Mouse (Mus musculus) gonadal fat pad, adult 2 months (tissue): ENCODE measurements around the gene 1110059G10Rik. TPM values are rescaled to one million over a fixed set of nuclear protein-coding genes. Genes with fewer than 3 reads are reported as not detected.

Experiments used
- DNase-seq: peaks from one replicate; pipeline ENCODE4 v3.0.0-alpha.2; 2012; ENCODE audit warnings: low read depth
- polyA plus RNA-seq: library from polyadenylated mRNA; depleted of rRNA; stranded (reverse); fragments of >200 nt; gene quantifications from 2 replicates; pipeline ENCODE4 v1.2.3, GENCODE M21; 2012; rRNA removed

The 1110059G10Rik gene
- polyA plus RNA-seq, result 2.1 and 3.4 TPM in 2 replicates

DNA sequence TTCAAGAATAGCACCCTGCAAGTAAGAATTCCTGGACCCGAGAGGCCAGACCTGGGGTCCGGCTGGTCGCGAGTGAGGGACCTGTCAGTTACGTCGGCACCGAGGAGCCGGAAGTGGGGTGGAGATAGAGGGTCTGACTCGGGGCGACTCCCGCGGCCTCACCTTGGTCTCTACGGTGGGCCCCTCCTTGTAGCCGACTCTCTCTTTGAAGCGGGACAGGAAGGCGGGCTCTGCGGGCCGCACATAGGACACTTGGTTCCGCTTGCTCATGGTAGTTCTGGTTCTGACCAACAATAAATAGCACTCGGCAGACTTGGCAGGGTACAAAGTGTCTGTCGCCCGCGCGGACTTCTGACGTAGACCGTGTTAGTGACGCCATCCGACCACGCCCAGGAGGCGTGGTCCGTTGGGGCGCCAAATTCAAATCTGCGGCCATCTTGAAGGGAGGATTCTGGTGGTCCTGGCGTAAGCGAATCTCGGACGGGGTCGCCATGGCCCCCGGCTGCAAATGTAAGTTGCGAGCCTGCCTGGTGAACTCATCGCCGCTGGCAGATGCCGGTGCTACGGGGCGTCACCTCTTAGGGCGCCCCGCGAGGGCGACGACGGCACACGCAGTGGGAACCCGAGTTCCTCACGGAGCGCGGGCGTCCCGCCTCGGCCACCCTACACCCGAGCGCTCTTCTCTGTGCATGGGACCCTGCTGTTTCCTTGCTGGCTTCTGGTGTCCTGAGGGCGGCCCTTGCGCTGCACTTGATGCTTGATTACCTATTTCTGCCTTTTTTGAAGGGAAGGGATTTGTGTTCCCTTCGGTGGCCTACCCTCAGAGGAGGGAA, at the start of gene 1110059G10Rik, which contains the start of gene Kif15:
Gene 1110059G10Rik (minus strand): TSS at position 358 of the 833 bp plus-strand sequence.
Gene Kif15 (plus strand): TSS at position 404 of the 833 bp plus-strand sequence.
- DNase-seq, result peak; percentile 28

DNA sequence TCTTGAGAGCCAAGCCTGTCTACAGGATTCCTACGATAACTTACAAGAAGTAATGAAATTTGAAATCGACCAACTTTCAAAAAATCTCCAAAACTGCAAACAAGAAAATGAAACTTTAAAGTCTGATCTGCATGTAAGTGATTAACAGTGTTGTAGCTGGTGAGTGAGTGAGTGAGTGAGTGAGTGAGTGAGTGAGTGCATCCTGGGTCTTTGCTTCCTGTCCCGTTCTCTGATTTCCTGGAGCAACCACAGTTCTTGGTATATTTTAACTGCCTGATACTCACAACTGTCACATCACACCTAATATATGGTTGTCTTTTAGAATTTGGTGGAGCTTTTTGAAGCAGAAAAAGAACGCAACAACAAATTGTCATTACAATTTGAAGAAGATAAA, 48.4 kb upstream of the 1110059G10Rik start:
- DNase-seq, result no peak

DNA sequence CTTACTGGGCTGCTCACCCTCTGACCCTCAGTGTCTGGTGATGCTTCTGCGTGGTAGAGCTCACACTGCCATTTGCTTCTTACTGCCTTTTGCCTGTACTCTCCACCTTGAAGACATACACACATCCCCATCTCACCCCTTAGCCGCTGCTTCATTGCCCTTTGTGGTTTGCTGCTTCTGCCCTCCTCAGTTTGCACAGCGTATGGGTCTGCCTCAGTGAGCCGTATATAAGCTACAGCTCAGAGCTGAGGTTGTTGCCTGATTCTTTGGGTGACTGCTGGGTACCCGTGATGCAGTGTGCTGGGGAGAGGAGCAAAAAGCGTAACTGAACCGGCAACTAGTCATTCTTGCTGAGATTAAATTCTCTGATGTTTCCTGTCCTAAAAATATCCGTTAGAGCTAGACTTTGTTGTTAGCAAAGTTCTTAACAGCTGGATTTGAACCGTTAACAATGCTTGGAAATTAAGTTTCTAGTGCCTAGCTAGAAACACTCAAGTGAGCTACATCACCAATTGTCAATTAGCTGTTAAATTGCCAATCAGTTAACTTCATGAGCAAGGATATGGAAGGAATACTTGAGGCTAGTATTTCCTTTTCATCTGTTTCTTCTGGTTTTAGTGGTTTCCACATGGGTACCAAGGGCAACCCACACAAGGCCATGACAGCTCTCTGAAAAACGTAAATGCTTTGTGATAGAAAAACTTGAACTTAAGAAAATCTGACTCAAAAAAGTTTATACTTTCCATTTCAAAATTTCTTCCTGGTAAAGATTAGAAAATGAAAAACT, 47.8 kb upstream of the 1110059G10Rik start:
- no peak for DNase-seq

DNA sequence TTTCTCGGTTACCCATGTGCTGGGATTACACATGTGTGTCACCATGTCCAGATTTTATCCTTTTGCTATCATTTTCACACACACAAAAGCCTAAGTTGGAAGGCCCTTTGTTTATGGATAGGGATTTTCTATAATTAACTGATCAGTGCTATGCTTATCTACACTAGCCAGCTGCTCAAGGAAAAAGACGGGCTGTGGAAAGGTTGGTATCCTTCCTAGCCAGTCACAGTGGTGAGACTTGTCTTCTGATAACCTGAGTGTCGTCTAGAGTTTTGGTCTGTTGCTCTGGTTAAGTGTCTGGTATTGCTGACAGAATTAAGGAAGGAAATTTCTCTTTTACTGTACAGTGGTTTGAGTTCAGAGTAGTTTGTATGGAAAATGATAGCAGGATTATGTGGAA, 21.9 kb downstream of the 1110059G10Rik start:
- no peak for DNase-seq

DNA sequence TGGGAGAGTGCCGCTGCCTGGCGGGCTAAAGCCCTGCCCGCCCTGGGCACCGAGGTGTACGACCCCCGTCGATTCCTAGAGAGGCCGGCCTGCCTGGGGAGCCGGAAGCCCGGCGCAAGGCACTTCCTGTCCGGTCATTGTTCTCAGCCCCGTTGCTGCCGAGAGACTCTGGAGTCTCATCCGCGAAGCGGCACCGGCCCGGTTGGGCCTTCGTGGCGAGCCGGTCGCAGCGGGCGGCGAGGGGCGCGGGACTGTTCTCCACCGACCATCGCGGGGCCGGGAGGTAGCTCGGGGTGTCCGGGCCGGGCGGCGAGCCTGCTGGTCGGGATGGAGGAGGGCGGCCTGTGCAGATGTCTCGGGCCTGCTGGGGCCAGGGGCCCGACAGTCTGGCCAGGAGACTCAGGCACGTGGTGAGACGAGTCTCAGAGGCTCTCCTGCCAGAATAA, 27.8 kb downstream of the 1110059G10Rik start, which contains the start of gene Zfp105:
Gene Zfp105 (plus strand): TSS at position 137 of the 446 bp plus-strand sequence.
- no peak for DNase-seq

DNA sequence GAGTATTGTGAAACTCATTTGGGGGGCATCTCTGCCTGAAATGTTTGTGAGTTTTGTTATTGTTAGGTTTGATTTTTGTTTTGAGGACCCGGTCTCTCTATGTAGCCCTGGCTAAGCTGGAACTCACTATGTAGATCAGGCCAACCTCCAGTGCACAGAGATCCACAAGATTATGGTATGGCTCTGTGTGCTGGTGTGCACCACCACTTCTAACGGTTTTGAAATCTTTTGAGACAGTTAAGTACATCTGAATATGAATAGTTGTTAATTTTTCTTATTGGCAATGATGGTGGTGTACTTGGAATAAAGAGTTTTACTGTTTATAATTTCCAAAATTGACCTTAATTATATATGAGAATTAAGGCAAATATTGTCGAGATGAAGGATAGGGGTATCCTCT, 28.4 kb downstream of the 1110059G10Rik start:
- DNase-seq, result no peak

DNA sequence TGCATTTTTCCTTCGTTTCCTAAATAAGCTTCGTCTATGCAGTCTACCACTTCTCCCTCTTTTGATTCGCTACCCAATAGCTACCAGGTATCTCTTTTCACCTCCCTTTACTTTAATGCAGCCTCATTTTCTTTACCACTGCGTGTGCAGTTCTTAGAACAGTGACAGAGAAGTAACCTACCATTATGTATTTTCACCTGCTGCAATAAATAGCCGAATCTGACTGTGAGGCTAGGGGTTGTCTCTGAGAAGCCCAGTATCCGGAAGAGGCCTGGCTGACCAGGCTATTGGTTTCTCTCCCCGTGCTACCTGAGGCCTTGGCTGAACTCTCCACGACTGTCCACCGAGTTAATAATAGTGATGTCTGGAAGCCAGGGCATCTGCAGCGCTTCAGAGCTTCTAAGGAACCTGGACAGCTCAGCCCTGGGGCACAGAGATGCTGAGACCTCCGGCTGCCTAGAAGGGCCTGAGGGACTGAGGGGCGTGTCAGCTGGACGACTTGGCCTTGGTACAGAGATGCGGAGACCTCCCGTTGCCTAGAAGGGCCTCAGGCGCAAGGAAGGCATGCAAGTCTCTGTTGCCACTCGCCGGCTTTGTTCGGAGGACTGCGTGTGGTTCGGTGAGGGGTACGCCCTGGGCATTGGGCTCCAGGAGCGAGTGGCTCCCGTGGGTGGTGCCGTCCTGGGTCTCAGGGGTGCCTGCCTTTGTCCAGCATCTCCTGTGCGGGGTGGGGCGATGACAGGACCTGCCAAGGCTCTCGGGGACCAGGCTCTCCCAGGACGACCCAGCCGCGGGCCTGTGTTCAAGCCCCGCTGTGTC, 47.9 kb downstream of the 1110059G10Rik start:
- no peak for DNase-seq

DNA sequence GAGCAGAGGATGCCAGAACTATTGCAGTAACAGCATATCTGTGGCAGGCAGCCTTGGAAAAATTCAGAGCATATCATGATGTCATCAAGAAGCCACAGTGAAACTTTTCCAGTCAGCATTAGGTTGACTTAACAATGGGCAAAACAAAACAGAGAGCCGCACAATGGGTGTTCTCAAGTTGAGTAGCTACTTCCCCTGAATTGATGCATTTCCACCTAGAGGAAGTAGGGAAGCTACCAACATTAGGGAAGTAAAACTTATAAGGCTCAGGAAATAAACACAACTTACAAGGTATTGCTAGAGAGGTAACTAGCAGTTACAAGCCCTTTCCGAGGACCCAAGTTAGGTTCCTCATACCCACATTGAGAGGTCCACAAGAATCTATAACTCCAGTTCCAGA, 49.8 kb downstream of the 1110059G10Rik start:
- no peak for DNase-seq

Other genes starting within 250 kb of the 1110059G10Rik start
- 0.09 TPM in 2 replicates for gene Topaz1, start 203.7 kb downstream of the 1110059G10Rik start, polyA plus RNA-seq
- gene Tcaim, start 145.5 kb downstream of the 1110059G10Rik start, polyA plus RNA-seq, result 4.6 and 4.8 TPM in 2 replicates
- not detected in 2 replicates for gene Gm35549, start 107.0 kb downstream of the 1110059G10Rik start, polyA plus RNA-seq
- 43.2 and 47.8 TPM in 2 replicates for gene Zfp445, start 85.0 kb downstream of the 1110059G10Rik start, polyA plus RNA-seq
- gene Zkscan7, start 65.3 kb downstream of the 1110059G10Rik start, polyA plus RNA-seq, result 5.2 and 11.4 TPM in 2 replicates
- 1.2 and 1.7 TPM in 2 replicates for gene Zfp105, start 27.9 kb downstream of the 1110059G10Rik start, polyA plus RNA-seq
- gene Kif15, start within 50 bp of the 1110059G10Rik start, polyA plus RNA-seq, result 0.42 and 1.3 TPM in 2 replicates
- gene Tmem42, start 70.3 kb upstream of the 1110059G10Rik start, polyA plus RNA-seq, result 20.8 and 23.1 TPM in 2 replicates
- gene Tgm4, start 83.7 kb upstream of the 1110059G10Rik start, polyA plus RNA-seq, result 0.42 and 0.48 TPM in 2 replicates
- 117 and 118 TPM in 2 replicates for gene Zdhhc3, start 162.2 kb upstream of the 1110059G10Rik start, polyA plus RNA-seq
- 25.5 and 26.0 TPM in 2 replicates for gene Exosc7, start 162.2 kb upstream of the 1110059G10Rik start, polyA plus RNA-seq
- 150 and 164 TPM in 2 replicates for gene Clec3b, start 199.9 kb upstream of the 1110059G10Rik start, polyA plus RNA-seq